Mouse (Mus musculus): ENCODE measurements around the gene Snapc3. TPM values are rescaled to one million over a fixed set of nuclear protein-coding genes. Genes with fewer than 3 reads are reported as not detected.
A peak's percentile ranks its signal among the peaks of the same experiment; 100 is the strongest.

Gene Snapc3
- total and polyA plus RNA-seq, 2 experiments from 2014 or later, result 23.6 to 34.6 TPM

- no peak for ATAC-seq (ENCODE audit: insufficient read depth, low read depth)
- no peaks in the 10 kb centered on the region for H3K9me3 ChIP-seq (replicated peaks; ENCODE audit: control insufficient read depth, low read length)
Observed at GRCm38 (mm10) chr4:83428845-83429244, 11.3 kb downstream of the Snapc3 start.

GRCm38 (mm10) chr4:83431950-83432349, 14.4 kb downstream of the Snapc3 start:
- DNase-seq (ENCODE audit: low spot score) (no peak), ATAC-seq (ENCODE audit: insufficient read depth, low read depth) (no peak)
- Histone ChIP-seq H3K9ac (replicated peaks; ENCODE audit: low read depth, low read length) (no peak overlapping the region), H3K4me3 (ENCODE audit: low read depth, low read length) (no peak overlapping the region), H3K9me3 (replicated peaks; ENCODE audit: control insufficient read depth, low read length) (no peaks in the 10 kb centered on the region), H3K36me3 (replicated peaks; ENCODE audit: control insufficient read depth, insufficient read depth, low read length) (peaks cover 70% of the 10 kb centered on the region), H3K27me3 (ENCODE audit: control insufficient read depth, insufficient read depth, low read length) (no peaks in the 10 kb centered on the region), H3K27ac (ENCODE audit: low read depth) (no peak overlapping the region), H3K4me2 (ENCODE audit: low read depth, low read length) (no peak overlapping the region), H3K4me1 (ENCODE audit: control insufficient read depth, insufficient read depth) (no peaks in the 10 kb centered on the region)
- 93% methylated on average over 7 of the region's 7 CpGs for WGBS
- TF ChIP-seq CTCF (IDR thresholded peaks at IDR 0.05; ENCODE audit: low read depth), result no peak
- TF ChIP-seq EP300 (IDR thresholded peaks at IDR 0.05; ENCODE audit: low read depth), result no peak

More at GRCm38 (mm10) chr4:83428845-83429244, 11.3 kb downstream of the Snapc3 start:
- Histone ChIP-seq H3K36me3 (replicated peaks; ENCODE audit: control insufficient read depth, insufficient read depth, low read length) (peaks cover 58% of the 10 kb centered on the region), H3K27me3 (ENCODE audit: control insufficient read depth, insufficient read depth, low read length) (no peaks in the 10 kb centered on the region), H3K4me3 (ENCODE audit: low read depth, low read length) (no peak overlapping the region), H3K4me2 (ENCODE audit: low read depth, low read length) (no peak overlapping the region), H3K27ac (ENCODE audit: low read depth) (no peak overlapping the region), H3K4me1 (ENCODE audit: control insufficient read depth, insufficient read depth) (no peaks in the 10 kb centered on the region), H3K9ac (replicated peaks; ENCODE audit: low read depth, low read length) (no peak overlapping the region)
- WGBS, result 91% methylated on average over 4 of the region's 4 CpGs
- no peak for DNase-seq (ENCODE audit: low spot score)
- TF ChIP-seq CTCF (IDR thresholded peaks at IDR 0.05; ENCODE audit: low read depth) (peak; percentile 19; the same call in 1 of the 2 replicates), EP300 (IDR thresholded peaks at IDR 0.05; ENCODE audit: low read depth) (no peak)

- no peaks in the 10 kb centered on the region for H3K4me1 ChIP-seq (ENCODE audit: control insufficient read depth, insufficient read depth)
- 83% methylated on average over 6 of the region's 6 CpGs for WGBS
- no peaks in the 10 kb centered on the region for H3K9me3 ChIP-seq (replicated peaks; ENCODE audit: control insufficient read depth, low read length)
- TF ChIP-seq CTCF (IDR thresholded peaks at IDR 0.05; ENCODE audit: low read depth), result no peak
- TF ChIP-seq EP300 (IDR thresholded peaks at IDR 0.05; ENCODE audit: low read depth), result no peak
- H3K27me3 ChIP-seq (ENCODE audit: control insufficient read depth, insufficient read depth, low read length), result no peaks in the 10 kb centered on the region
- H3K4me2 ChIP-seq (ENCODE audit: low read depth, low read length), result no peak overlapping the region
- ATAC-seq (ENCODE audit: insufficient read depth, low read depth), result no peak
- H3K4me3 ChIP-seq (ENCODE audit: low read depth, low read length), result no peak overlapping the region
- no peak overlapping the region for H3K27ac ChIP-seq (ENCODE audit: low read depth)
- no peak for DNase-seq (ENCODE audit: low spot score)
- H3K36me3 ChIP-seq (replicated peaks; ENCODE audit: control insufficient read depth, insufficient read depth, low read length), result peaks cover 73% of the 10 kb centered on the region
- no peak overlapping the region for H3K9ac ChIP-seq (replicated peaks; ENCODE audit: low read depth, low read length)
Observed at GRCm38 (mm10) chr4:83432901-83433300, 15.4 kb downstream of the Snapc3 start.

DNA sequence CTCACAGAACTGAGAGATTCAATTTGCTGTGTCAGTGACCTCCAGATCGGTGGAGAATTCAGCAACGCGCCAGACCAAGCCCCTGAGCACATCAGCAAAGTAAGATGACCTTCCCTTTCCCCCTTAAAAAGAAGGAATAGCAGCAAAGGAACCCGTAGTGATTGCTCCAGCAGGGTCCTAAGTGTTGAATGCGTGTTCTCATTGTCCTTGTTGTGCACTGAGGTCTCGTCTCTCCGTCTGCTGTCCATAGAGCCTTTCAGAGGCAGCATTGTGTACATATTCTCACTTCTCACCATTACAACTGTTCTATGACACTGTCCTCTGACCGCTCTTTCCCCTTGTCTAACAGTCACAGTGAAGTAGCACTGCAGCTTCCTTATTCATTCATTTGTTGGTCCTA, 18.9 kb downstream of the Snapc3 start:
- ATAC-seq (ENCODE audit: insufficient read depth, low read depth) (no peak), DNase-seq (ENCODE audit: low spot score) (no peak)
- Histone ChIP-seq H3K9ac (replicated peaks; ENCODE audit: low read depth, low read length) (no peak overlapping the region), H3K4me3 (ENCODE audit: low read depth, low read length) (no peak overlapping the region), H3K27me3 (ENCODE audit: control insufficient read depth, insufficient read depth, low read length) (no peaks in the 10 kb centered on the region), H3K27ac (ENCODE audit: low read depth) (no peak overlapping the region), H3K9me3 (replicated peaks; ENCODE audit: control insufficient read depth, low read length) (no peaks in the 10 kb centered on the region), H3K4me2 (ENCODE audit: low read depth, low read length) (no peak overlapping the region), H3K36me3 (replicated peaks; ENCODE audit: control insufficient read depth, insufficient read depth, low read length) (peaks cover 70% of the 10 kb centered on the region), H3K4me1 (ENCODE audit: control insufficient read depth, insufficient read depth) (no peaks in the 10 kb centered on the region)
- TF ChIP-seq EP300 (IDR thresholded peaks at IDR 0.05; ENCODE audit: low read depth) (no peak), CTCF (IDR thresholded peaks at IDR 0.05; ENCODE audit: low read depth) (no peak)
- WGBS, result 96% methylated on average over 8 of the region's 8 CpGs

DNA sequence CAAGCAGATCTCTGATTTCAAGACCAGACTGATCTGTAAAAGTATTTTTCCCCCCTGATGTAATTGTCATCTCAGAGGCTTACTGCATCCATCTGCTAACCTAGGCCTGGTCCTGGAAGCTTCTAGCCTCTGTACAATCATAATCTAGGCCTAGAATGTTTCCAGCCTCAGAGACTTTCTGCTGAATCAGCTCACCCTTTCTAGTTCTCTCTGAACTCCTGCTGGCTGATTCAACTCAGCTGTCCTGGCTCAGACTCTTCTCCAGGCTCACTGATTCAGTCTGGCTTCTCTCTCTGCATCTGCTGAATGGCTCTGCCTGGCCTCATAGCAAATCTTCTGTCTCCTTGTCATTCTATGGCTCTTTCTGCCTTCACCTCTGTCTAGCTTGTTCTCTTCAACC, 20.6 kb downstream of the Snapc3 start:
- H3K9me3 ChIP-seq (replicated peaks; ENCODE audit: control insufficient read depth, low read length), result no peaks in the 10 kb centered on the region
- TF ChIP-seq CTCF (IDR thresholded peaks at IDR 0.05; ENCODE audit: low read depth) (no peak), EP300 (IDR thresholded peaks at IDR 0.05; ENCODE audit: low read depth) (no peak)
- H3K36me3 ChIP-seq (replicated peaks; ENCODE audit: control insufficient read depth, insufficient read depth, low read length), result peaks cover 72% of the 10 kb centered on the region

DNA sequence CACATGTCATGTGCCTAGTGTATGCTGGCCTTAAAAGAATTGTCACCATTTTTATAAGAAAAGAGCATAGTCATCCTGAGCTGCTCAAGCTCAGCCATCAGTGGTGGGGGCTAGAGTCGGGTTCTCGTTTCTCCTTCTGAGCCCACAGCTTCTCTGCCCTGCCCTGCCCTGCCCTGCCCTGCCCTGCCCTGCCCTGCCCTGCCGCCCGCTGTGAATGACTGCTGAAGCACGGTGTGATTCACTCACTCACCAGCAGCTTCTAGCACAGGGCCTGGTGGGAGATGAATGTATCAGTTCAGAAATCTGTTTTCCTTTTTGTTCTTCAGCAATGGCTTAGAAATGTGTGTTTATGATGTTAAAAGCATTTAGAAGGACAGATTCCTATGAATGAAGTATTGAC, 21.5 kb downstream of the Snapc3 start:
- no peak overlapping the region for H3K9ac ChIP-seq (replicated peaks; ENCODE audit: low read depth, low read length)
- TF ChIP-seq EP300 (IDR thresholded peaks at IDR 0.05; ENCODE audit: low read depth) (no peak), CTCF (IDR thresholded peaks at IDR 0.05; ENCODE audit: low read depth) (no peak)
- DNase-seq (ENCODE audit: low spot score), result no peak
- ATAC-seq (ENCODE audit: insufficient read depth, low read depth), result no peak
- H3K4me1 ChIP-seq (ENCODE audit: control insufficient read depth, insufficient read depth), result no peaks in the 10 kb centered on the region
- WGBS, result 76% methylated on average over 5 of the region's 5 CpGs
- H3K4me2 ChIP-seq (ENCODE audit: low read depth, low read length), result no peak overlapping the region
- H3K36me3 ChIP-seq (replicated peaks; ENCODE audit: control insufficient read depth, insufficient read depth, low read length), result peaks cover 65% of the 10 kb centered on the region
- H3K9me3 ChIP-seq (replicated peaks; ENCODE audit: control insufficient read depth, low read length), result no peaks in the 10 kb centered on the region
- no peak overlapping the region for H3K27ac ChIP-seq (ENCODE audit: low read depth)
- H3K27me3 ChIP-seq (ENCODE audit: control insufficient read depth, insufficient read depth, low read length), result no peaks in the 10 kb centered on the region
- H3K4me3 ChIP-seq (ENCODE audit: low read depth, low read length), result no peak overlapping the region

More for the DNA sequence above, 20.6 kb downstream of the Snapc3 start:
- Histone ChIP-seq H3K4me2 (ENCODE audit: low read depth, low read length) (no peak overlapping the region), H3K27me3 (ENCODE audit: control insufficient read depth, insufficient read depth, low read length) (no peaks in the 10 kb centered on the region), H3K9ac (replicated peaks; ENCODE audit: low read depth, low read length) (no peak overlapping the region), H3K27ac (ENCODE audit: low read depth) (no peak overlapping the region), H3K4me1 (ENCODE audit: control insufficient read depth, insufficient read depth) (no peaks in the 10 kb centered on the region), H3K4me3 (ENCODE audit: low read depth, low read length) (no peak overlapping the region)
- ATAC-seq (ENCODE audit: insufficient read depth, low read depth), result no peak
- DNase-seq (ENCODE audit: low spot score), result no peak

Measured in heart, postnatal 0 days (tissue).